Mouse (Mus musculus): ENCODE data around the gene Fndc9. TPM values are rescaled to one million over a fixed set of nuclear protein-coding genes. Genes with fewer than 3 reads are reported as not detected.

The Fndc9 gene
- polyA plus RNA-seq, 1 experiment from 2014 or later, result 0.43 TPM

DNA sequence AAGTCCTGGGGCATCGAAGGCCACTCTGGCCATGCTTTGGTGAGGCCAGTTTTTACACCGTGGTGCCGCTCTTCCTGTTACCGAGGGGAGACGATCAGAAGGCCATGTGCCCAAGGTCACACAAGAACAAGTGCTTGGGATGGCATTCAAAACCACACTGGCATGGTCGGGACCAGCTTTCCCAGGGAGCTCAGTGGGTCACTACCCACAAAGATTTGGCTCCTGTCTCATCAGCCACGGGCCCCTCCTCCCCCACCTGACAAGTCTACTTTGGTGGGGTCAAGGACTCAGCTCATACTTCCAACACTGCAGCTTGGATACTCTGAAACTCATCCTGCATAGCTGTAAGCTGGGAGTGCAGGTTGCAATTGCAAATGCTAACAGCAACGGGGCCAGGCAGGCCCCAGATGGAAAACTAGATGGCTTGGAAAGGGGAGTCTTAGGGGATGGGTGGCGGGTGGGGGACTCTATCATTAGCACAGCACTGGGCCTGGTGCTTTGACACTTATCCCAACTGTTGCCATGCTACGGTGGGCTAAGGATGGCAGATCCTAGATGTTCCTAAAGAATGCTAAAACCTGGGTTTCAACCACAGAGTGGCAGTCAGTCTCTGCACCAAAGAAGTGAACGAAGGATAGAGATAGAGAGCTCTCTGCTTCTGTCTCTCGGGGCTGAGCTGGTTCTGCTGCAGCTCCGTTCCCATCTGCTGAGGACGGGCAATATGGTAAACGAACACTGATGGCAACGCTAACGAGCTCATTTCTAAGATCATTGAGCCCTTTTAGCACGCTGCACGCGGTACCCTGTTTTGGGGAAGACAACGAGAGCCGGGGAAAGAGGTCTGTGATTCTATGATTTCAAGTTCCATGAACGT, 9.6 kb downstream of the Fndc9 start:
- Histone ChIP-seq H3K4me1 (peaks cover 11% of the 10 kb centered on the region), H3K9me3 (no peaks in the 10 kb centered on the region), H3K27me3 (ENCODE audit: poor library complexity, severe bottlenecking) (no peaks in the 10 kb centered on the region), H3K4me3 (no peak overlapping the region), H3K27ac (no peak overlapping the region), H3K36me3 (replicated peaks) (peaks cover 56% of the 10 kb centered on the region)
- 88% methylated on average over 23 of the region's 23 CpGs for WGBS
- DNase-seq (ENCODE audit: extremely low spot score, low spot score), result no peak

DNA sequence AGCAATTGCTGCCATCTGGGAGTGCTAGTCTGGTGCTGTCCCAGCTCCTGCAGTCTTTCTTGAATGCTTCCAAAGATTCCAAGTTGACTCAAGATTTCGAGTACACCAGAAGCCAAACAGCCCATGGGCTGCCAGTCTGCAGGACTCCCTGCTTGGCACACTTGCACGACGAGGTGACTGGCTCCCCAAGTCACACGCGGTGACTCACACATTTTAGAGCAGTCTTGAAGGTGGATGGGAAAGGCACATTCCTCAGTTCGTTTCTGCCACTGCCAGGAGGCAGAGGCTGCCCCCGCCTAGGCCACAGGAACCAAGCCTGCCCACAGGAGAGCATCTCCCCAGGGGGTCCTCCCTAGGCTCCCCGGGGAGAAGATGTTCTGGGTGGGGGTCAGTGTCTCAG, 10.6 kb downstream of the Fndc9 start:
- DNase-seq (ENCODE audit: extremely low spot score, low spot score), result no peak
- Histone ChIP-seq H3K27me3 (ENCODE audit: poor library complexity, severe bottlenecking) (no peaks in the 10 kb centered on the region), H3K27ac (peak overlapping the region; percentile 40; the same call in 1 of the 2 replicates), H3K4me3 (no peak overlapping the region), H3K4me1 (peaks cover 11% of the 10 kb centered on the region), H3K9me3 (no peaks in the 10 kb centered on the region), H3K36me3 (replicated peaks) (peaks cover 53% of the 10 kb centered on the region)
- WGBS, result 86% methylated on average over 8 of the region's 8 CpGs

DNA sequence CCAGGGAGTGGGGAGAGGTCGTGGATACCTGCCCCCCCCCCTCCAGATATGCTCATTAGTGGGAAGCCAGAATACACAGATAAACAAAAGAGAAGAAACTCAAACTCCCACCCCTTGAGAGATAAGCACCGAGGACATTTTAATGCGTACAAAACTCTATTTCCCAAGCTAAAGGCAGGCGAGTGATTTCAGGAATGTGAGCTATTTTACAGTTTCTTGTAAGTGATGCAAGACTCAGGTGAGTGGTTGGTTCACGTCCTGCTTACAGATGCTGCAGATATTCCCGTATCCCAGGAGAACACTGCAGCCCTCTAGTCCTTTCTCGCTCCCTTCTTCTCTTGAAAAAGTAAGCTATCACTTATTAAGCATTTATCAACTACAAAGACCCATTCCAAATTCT, 11.1 kb downstream of the Fndc9 start:
- DNase-seq (ENCODE audit: extremely low spot score, low spot score), result no peak
- Histone ChIP-seq H3K27me3 (ENCODE audit: poor library complexity, severe bottlenecking) (no peaks in the 10 kb centered on the region), H3K4me1 (peaks cover 11% of the 10 kb centered on the region), H3K9me3 (no peaks in the 10 kb centered on the region), H3K4me3 (no peak overlapping the region), H3K27ac (no peak overlapping the region), H3K36me3 (replicated peaks) (peaks cover 48% of the 10 kb centered on the region)
- WGBS, result 84% methylated on average over 7 of the region's 7 CpGs

DNA sequence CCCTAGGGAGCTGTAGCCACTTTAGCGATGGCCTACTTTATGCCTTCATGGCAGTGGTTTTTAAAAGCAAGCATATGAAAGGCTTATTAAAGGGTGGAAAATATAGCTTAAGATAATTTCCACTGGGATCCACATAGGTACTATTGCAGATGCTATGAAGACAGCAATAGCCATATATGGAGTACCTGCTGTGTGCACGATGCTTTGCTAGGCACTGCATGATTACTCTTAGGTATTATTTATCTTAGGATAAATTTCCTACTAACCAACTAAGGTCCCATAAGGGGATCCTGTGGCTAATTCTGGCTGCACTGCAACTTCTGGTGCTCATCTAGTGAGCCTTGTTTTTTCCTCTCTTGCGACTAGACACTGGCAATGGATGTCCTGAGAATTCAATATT, 13.0 kb downstream of the Fndc9 start:
- Histone ChIP-seq H3K27ac (no peak overlapping the region), H3K27me3 (ENCODE audit: poor library complexity, severe bottlenecking) (no peaks in the 10 kb centered on the region), H3K4me1 (peaks cover 11% of the 10 kb centered on the region), H3K9me3 (no peaks in the 10 kb centered on the region), H3K36me3 (replicated peaks) (peaks cover 53% of the 10 kb centered on the region), H3K4me3 (no peak overlapping the region)
- DNase-seq (ENCODE audit: extremely low spot score, low spot score), result no peak
- WGBS, result 92% methylated on average over 3 of the region's 3 CpGs

DNA sequence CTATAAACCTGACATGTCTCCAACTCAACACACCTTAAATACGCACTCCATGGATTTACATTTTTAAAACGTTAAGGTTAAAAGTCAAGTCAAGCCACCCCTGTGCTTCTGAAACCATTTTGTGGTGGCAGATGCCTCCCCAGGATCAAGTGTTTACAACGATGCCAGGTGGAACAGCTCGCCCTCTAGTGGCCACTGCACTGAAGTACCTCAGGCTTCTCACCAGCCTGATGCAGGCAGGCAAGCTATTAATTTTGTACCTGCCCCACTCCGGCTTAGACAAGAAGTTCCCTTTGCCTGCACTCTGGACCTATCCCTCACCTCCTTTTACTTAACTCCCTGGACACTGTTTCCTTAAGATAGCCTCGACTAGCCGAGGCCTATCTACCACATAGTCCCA, 16.7 kb downstream of the Fndc9 start:
- Histone ChIP-seq H3K4me1 (no peaks in the 10 kb centered on the region), H3K27ac (no peak overlapping the region), H3K27me3 (ENCODE audit: poor library complexity, severe bottlenecking) (no peaks in the 10 kb centered on the region), H3K36me3 (replicated peaks) (peaks cover 60% of the 10 kb centered on the region), H3K9me3 (peaks cover 4% of the 10 kb centered on the region; the same call in 1 of the 2 replicates), H3K4me3 (no peak overlapping the region)
- 36% methylated on average over 7 of the region's 7 CpGs for WGBS
- peak; percentile 51 for DNase-seq (ENCODE audit: extremely low spot score, low spot score)

DNA sequence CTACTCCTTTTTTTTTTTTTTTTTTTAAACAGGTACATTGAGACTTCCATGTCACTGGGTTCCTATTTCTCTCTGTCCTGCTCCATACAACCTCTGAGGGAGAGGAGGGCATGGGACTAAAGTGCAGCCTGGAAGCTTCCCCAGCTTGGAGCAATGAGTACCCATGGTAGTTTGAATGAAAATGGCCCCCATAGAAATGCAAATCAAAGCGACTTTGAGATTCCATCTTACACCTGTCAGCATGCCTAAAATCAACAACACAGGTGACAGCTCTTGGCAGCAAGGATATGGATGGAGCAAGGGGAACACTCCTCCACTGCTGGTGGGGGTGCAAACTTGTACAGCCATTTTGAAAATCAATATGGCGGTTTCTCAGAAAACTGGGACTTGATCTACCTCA, 20.0 kb downstream of the Fndc9 start:
- Histone ChIP-seq H3K27ac (no peak overlapping the region), H3K4me1 (no peaks in the 10 kb centered on the region), H3K36me3 (replicated peaks) (peaks cover 68% of the 10 kb centered on the region), H3K9me3 (peaks cover 11% of the 10 kb centered on the region), H3K27me3 (ENCODE audit: poor library complexity, severe bottlenecking) (no peaks in the 10 kb centered on the region), H3K4me3 (no peak overlapping the region)
- no peak for DNase-seq (ENCODE audit: extremely low spot score, low spot score)
- WGBS, result 86% methylated on average over 2 of the region's 2 CpGs

DNA sequence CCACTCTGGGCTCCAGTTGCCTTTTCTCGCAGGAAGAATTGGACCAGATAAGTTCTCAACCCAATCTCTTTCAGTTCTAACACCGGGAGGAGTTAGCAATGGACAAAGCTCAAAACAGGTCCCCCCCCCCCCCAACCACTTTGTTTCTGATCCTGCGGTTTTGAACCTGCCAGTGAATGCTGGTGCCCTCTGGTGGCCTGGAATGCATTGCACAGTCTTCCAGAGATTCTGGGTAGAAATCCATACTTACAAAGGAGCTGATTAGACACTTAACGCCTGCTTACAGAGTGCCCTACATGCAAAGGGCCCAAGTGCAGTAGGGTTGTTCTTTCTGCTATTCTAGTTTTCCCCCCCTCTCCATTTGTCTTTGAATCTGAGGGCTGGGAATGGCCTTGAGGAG, 22.9 kb downstream of the Fndc9 start:
- Histone ChIP-seq H3K27ac (no peak overlapping the region), H3K27me3 (ENCODE audit: poor library complexity, severe bottlenecking) (no peaks in the 10 kb centered on the region), H3K4me1 (no peaks in the 10 kb centered on the region), H3K9me3 (peaks cover 11% of the 10 kb centered on the region), H3K36me3 (replicated peaks) (peaks cover 67% of the 10 kb centered on the region), H3K4me3 (no peak overlapping the region)
- no peak for DNase-seq (ENCODE audit: extremely low spot score, low spot score)
- 70% methylated on average over 4 of the region's 4 CpGs for WGBS

DNA sequence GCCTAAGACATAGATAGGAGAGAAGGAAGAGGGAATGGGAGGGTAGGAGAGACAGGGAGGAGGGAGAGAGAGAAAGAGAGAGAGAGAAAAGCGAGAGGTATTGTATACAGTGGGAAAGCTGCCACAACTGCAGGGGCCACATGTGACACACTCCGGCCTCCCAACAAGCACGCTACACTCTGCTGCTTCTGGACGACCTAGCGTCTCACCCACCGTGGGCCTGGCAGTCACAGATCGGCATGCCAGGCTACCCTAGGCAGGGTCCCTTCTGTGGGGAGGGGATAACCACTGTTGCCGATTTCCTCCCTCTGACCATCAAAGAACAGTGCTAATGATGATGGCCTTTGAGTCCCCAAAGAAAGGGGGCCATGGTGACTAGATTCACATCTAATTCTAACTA, 23.4 kb downstream of the Fndc9 start:
- WGBS, result 94% methylated on average over 8 of the region's 8 CpGs
- H3K27ac ChIP-seq, result no peak overlapping the region
- H3K4me1 ChIP-seq, result no peaks in the 10 kb centered on the region
- no peak overlapping the region for H3K4me3 ChIP-seq
- no peaks in the 10 kb centered on the region for H3K27me3 ChIP-seq (ENCODE audit: poor library complexity, severe bottlenecking)
- DNase-seq (ENCODE audit: extremely low spot score, low spot score), result no peak
- H3K36me3 ChIP-seq (replicated peaks), result peaks cover 65% of the 10 kb centered on the region
- peaks cover 11% of the 10 kb centered on the region for H3K9me3 ChIP-seq

DNA sequence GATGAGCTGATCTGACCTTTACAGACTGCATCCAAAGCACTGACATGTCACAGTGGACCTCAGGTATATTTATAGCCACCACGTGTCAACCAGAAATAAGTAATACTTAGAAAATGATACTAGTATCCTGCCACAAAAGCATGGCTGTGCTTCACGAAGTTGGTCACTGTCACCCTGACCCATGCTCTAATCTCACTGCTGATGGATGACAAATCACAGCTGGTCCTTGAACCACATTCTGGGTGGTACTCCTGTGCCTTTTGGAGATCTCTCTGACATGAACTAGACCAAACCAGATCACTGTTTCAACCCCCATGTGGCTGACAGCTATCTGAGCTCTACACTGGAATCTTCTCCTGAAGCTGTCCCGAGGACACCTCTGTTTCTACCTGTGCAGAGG, 27.5 kb downstream of the Fndc9 start:
- H3K4me3 ChIP-seq, result no peak overlapping the region
- no peaks in the 10 kb centered on the region for H3K27me3 ChIP-seq (ENCODE audit: poor library complexity, severe bottlenecking)
- H3K9me3 ChIP-seq, result peaks cover under 1% of the 10 kb centered on the region; the same call in 1 of the 2 replicates
- no peaks in the 10 kb centered on the region for H3K4me1 ChIP-seq
- no peak overlapping the region for H3K27ac ChIP-seq
- DNase-seq (ENCODE audit: extremely low spot score, low spot score), result no peak
- 90% methylated on average over 3 of the region's 3 CpGs for WGBS
- peaks cover 63% of the 10 kb centered on the region for H3K36me3 ChIP-seq (replicated peaks)

DNA sequence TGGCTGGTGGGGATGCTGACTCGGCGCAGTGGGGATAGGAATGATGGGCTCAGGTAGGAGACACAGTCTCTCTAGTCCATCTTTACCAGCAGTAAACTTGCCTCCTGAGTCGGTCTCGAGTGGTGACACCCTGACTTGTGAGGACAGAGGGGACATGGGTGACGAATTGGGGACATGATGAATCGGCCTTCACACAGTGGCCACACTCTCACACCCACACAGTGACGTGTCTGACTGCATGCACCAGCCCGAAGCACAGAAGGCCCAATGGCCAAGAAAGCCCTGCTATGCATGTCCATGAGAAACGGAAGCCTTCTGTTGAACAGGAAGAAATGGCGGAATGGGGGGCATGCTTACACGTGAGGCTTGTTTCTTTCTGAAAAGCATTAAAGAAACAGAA, 28.0 kb downstream of the Fndc9 start:
- H3K9me3 ChIP-seq, result no peaks in the 10 kb centered on the region
- WGBS, result 94% methylated on average over 11 of the region's 11 CpGs
- H3K27ac ChIP-seq, result no peak overlapping the region
- H3K36me3 ChIP-seq (replicated peaks), result peaks cover 62% of the 10 kb centered on the region
- H3K4me1 ChIP-seq, result no peaks in the 10 kb centered on the region
- no peak for DNase-seq (ENCODE audit: extremely low spot score, low spot score)
- H3K27me3 ChIP-seq (ENCODE audit: poor library complexity, severe bottlenecking), result no peaks in the 10 kb centered on the region
- H3K4me3 ChIP-seq, result no peak overlapping the region

DNA sequence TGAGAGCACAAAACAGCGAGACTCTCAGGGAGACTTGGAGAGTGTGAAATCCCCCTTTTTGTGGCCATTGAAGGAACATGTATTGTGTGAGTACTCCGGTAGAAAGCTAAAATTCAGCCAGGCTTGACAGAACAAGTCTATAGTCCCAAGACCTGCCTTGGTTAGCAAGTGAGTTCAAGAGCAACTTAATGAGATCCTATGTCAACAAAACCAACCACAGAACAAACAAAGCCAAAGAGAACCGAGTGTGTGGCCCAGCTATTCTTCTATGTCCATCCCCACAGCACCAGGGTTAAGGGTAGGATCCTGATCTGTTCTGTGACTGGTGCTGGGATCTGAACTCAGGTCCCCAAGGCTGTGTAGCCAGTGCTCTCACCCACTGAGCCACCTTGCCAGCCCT, 29.3 kb downstream of the Fndc9 start:
- Histone ChIP-seq H3K36me3 (replicated peaks) (peaks cover 53% of the 10 kb centered on the region), H3K9me3 (no peaks in the 10 kb centered on the region), H3K27me3 (ENCODE audit: poor library complexity, severe bottlenecking) (no peaks in the 10 kb centered on the region), H3K4me3 (no peak overlapping the region), H3K4me1 (no peaks in the 10 kb centered on the region), H3K27ac (no peak overlapping the region)
- WGBS, result 87% methylated on average over 3 of the region's 3 CpGs
- no peak for DNase-seq (ENCODE audit: extremely low spot score, low spot score)

DNA sequence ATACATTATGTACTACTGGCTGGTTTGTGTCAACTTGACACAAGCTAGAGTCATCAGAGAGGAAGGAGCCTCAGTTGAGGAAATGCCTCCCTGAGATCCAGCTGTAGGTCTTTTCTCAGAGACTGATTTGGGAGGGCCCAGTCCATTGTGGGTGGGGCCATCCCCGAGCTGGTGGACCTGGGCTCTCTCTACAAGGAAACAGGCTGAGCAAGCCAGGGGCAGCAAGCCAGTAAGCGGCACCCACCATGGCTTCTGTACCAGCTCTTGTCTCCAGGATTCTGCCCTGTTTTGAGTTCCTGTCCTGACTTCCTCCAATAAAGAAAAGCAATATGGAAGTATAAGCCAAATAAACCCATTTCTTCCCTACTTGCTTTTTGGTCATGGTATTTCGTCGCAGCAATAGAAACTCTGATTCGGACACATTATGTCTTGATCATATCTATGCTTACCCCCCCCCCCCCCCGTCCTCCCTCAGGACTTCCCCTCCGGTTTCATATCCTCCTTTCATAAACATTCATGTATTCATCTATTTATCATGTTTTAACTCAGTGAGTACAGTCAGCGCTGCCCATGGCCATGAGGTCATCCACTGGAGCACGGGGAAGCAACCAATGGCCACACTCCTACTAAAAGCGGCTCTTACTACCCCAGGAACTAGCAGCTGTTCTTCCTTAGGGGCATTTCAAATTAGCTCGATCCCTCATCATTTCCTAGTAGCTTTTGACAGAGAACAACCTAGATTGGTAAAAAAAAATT, 29.9 kb downstream of the Fndc9 start:
- Histone ChIP-seq H3K4me3 (no peak overlapping the region), H3K4me1 (no peaks in the 10 kb centered on the region), H3K27me3 (ENCODE audit: poor library complexity, severe bottlenecking) (no peaks in the 10 kb centered on the region), H3K27ac (no peak overlapping the region), H3K36me3 (replicated peaks) (peaks cover 53% of the 10 kb centered on the region), H3K9me3 (no peaks in the 10 kb centered on the region)
- WGBS, result 92% methylated on average over 11 of the region's 11 CpGs
- no peak for DNase-seq (ENCODE audit: extremely low spot score, low spot score)

DNA sequence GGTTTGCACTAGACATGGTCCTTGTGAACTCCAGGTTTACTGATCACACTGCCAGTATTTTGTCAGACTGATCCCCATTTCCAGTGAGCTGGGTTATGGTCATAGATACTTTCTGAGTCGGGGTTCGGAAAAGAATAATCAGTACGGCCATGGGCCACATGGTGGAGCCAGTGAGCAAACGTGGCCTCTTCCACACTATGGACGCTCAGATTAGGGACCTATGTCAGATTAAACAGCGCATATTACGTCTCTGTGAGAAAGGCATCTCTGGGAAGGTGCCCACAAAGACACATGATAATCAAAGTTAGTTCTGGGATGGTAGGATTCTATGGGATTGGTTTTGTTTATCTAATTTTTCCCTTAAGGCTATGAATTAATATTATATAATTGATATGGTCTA, 33.7 kb downstream of the Fndc9 start:
- Histone ChIP-seq H3K4me3 (no peak overlapping the region), H3K36me3 (replicated peaks) (peaks cover 55% of the 10 kb centered on the region), H3K9me3 (no peaks in the 10 kb centered on the region), H3K4me1 (no peaks in the 10 kb centered on the region), H3K27me3 (ENCODE audit: poor library complexity, severe bottlenecking) (no peaks in the 10 kb centered on the region), H3K27ac (no peak overlapping the region)
- peak; percentile 39 for DNase-seq (ENCODE audit: extremely low spot score, low spot score)
- 37% methylated on average over 7 of the region's 7 CpGs for WGBS
